Mouse (Mus musculus) gastrocnemius, postnatal 4 days (tissue): ENCODE data around the gene Stk38l. TPM values are rescaled to one million over a fixed set of nuclear protein-coding genes. Genes with fewer than 3 reads are reported as not detected.
"Not testable (repeated sequence)": the region's sequence is repeated elsewhere in the genome, so short reads cannot be mapped to it uniquely, and the experiment has no call there.

Source experiments
- DNase-seq, 2 experiments: peaks; one replicate each; pipeline ENCODE4 v3.0.0; 2021 to 2022; ENCODE audit warnings: low spot score in 2 of 2, mixed read lengths in 2 of 2
- total RNA-seq, 2 experiments: library from RNA; stranded (reverse); gene quantifications; 2 replicates each; pipeline ENCODE4 v1.2.3; 2021

Stk38l gene
- total RNA-seq, 2 experiments from 2014 or later: 10.7 to 11.9 TPM

GRCm38 (mm10) chr6:146768813-146769404 lies 44.1 kb downstream of the Stk38l start:
- no peak for DNase-seq

GRCm38 (mm10) chr6:146770005-146770745 lies 45.4 kb downstream of the Stk38l start:
- no peak for DNase-seq

- DNase-seq: no peak
These were observed 46.0 kb downstream of the Stk38l start for GRCm38 (mm10) chr6:146770808-146771207.

- not testable (repeated sequence) for DNase-seq
These were observed 51.1 kb downstream of the Stk38l start for GRCm38 (mm10) chr6:146775864-146776263.

- DNase-seq: no peak
These were observed 52.0 kb downstream of the Stk38l start for GRCm38 (mm10) chr6:146776610-146777389.

GRCm38 (mm10) chr6:146778055-146778454 lies 53.3 kb downstream of the Stk38l start:
- DNase-seq: no peak

GRCm38 (mm10) chr6:146781566-146781965 lies 56.8 kb downstream of the Stk38l start:
- DNase-seq: no peak

GRCm38 (mm10) chr6:146793527-146793926 lies 68.7 kb downstream of the Stk38l start:
- no peak for DNase-seq

GRCm38 (mm10) chr6:146795166-146795923 lies 70.5 kb downstream of the Stk38l start:
- no peak for DNase-seq

GRCm38 (mm10) chr6:146795924-146796545 lies 71.2 kb downstream of the Stk38l start, which contains the start of gene Arntl2:
Gene Arntl2 (plus strand): TSS chr6:146796055.
- DNase-seq: peak; percentile 48 to 75

GRCm38 (mm10) chr6:146797446-146797845 lies 72.7 kb downstream of the Stk38l start:
- no peak for DNase-seq

- DNase-seq: no peak
These were observed 85.2 kb downstream of the Stk38l start for GRCm38 (mm10) chr6:146809991-146810390.

GRCm38 (mm10) chr6:146813007-146813406 lies 88.2 kb downstream of the Stk38l start:
- DNase-seq: no peak

- DNase-seq: no peak
These were observed 95.6 kb downstream of the Stk38l start for GRCm38 (mm10) chr6:146820177-146820965.

GRCm38 (mm10) chr6:146821958-146822357 lies 97.2 kb downstream of the Stk38l start:
- DNase-seq: no peak

- peak; percentile 48 to 56 for DNase-seq
These were observed 100.1 kb downstream of the Stk38l start for GRCm38 (mm10) chr6:146824727-146825486.

- no peak for DNase-seq
These were observed 100.6 kb downstream of the Stk38l start for GRCm38 (mm10) chr6:146825487-146825773.
